In genomic region chr11:80946163-80946562, GRCm38 (mm10) we compare ENCODE assay signal across 32 mouse cellular contexts.
"Had no signal": no experiment of that assay in that cellular context is flagged by ENCODE, and none has a peak within 500 bp of the region (broad histone marks: within the 10 kb centered on the region; RNA-seq: fewer than 3 reads in every experiment).

No protein-coding gene starts in this region.

- H3K27me3 ChIP-seq: limb, embryonic 12.5 days; limb, embryonic 13.5 days; limb, embryonic 15.5 days; liver, embryonic 12.5 days; liver, embryonic 13.5 days; liver, embryonic 15.5 days; lung, embryonic 15.5 days; megakaryocyte, embryonic 14.5 days; midbrain, embryonic 12.5 days; midbrain, embryonic 13.5 days; midbrain, embryonic 15.5 days; neural tube, embryonic 12.5 days had no signal

- H3K27ac ChIP-seq: limb, embryonic 10.5 days; limb, embryonic 12.5 days; limb, embryonic 13.5 days; limb, embryonic 15.5 days; liver, embryonic 12.5 days; liver, embryonic 13.5 days; liver, embryonic 14.5 days; liver, embryonic 15.5 days; lung, embryonic 15.5 days; macrophage; midbrain, embryonic 10.5 days; midbrain, embryonic 12.5 days; midbrain, embryonic 13.5 days; midbrain, embryonic 15.5 days; neural tube, embryonic 12.5 days had no signal

- H3K4me1 ChIP-seq: limb, embryonic 10.5 days; limb, embryonic 15.5 days; liver, embryonic 12.5 days; liver, embryonic 13.5 days; liver, embryonic 15.5 days; lung, embryonic 15.5 days; megakaryocyte, embryonic 14.5 days; midbrain, embryonic 10.5 days; midbrain, embryonic 12.5 days; midbrain, embryonic 13.5 days; midbrain, embryonic 15.5 days; neural tube, embryonic 12.5 days had no signal

- H3K4me2 ChIP-seq: limb, embryonic 12.5 days; limb, embryonic 13.5 days; limb, embryonic 15.5 days; liver, embryonic 11.5 days; liver, embryonic 12.5 days; liver, embryonic 13.5 days; liver, embryonic 15.5 days; lung, embryonic 14.5 days; lung, embryonic 15.5 days; midbrain, embryonic 11.5 days; midbrain, embryonic 12.5 days; midbrain, embryonic 13.5 days; midbrain, embryonic 15.5 days; neural tube, embryonic 12.5 days had no signal

- ATAC-seq: liver, embryonic 12.5 days; liver, postnatal 0 days; lung, postnatal 0 days; midbrain, embryonic 13.5 days; midbrain, embryonic 15.5 days; midbrain, embryonic 16.5 days had no signal

- DNase-seq: left cerebral cortex, postnatal 4 days; liver; liver, embryonic 13.5 days; liver, postnatal 0 days; lung, adult 18-20 months; lung, adult 2 months; lung, embryonic 14.5 days; lung, postnatal 10 days; lung, postnatal 14 days; lung, postnatal 36 days; lung, postnatal 4 days; midbrain, embryonic 14.5 days had no signal

- H3K9me3 ChIP-seq: limb, embryonic 10.5 days; limb, embryonic 12.5 days; limb, embryonic 13.5 days; limb, embryonic 15.5 days; liver, embryonic 12.5 days; liver, embryonic 13.5 days; liver, embryonic 15.5 days; lung, embryonic 15.5 days; megakaryocyte, embryonic 14.5 days; midbrain, embryonic 10.5 days; midbrain, embryonic 12.5 days; midbrain, embryonic 13.5 days; midbrain, embryonic 15.5 days; neural tube, embryonic 12.5 days had no signal

- H3K36me3 ChIP-seq: limb, embryonic 10.5 days; limb, embryonic 12.5 days; limb, embryonic 13.5 days; limb, embryonic 15.5 days; liver, embryonic 12.5 days; liver, embryonic 13.5 days; liver, embryonic 15.5 days; lung, embryonic 15.5 days; midbrain, embryonic 10.5 days; midbrain, embryonic 12.5 days; midbrain, embryonic 13.5 days; midbrain, embryonic 15.5 days; neural tube, embryonic 12.5 days had no signal

- H3K9ac ChIP-seq: limb, embryonic 12.5 days; limb, embryonic 13.5 days; limb, embryonic 15.5 days; liver, embryonic 12.5 days; liver, embryonic 13.5 days; liver, embryonic 14.5 days; liver, embryonic 15.5 days; liver, postnatal 0 days; lung, embryonic 14.5 days; lung, embryonic 15.5 days; midbrain, embryonic 12.5 days; midbrain, embryonic 13.5 days; midbrain, embryonic 15.5 days; neural tube, embryonic 12.5 days had no signal

- H3K4me3 ChIP-seq: limb, embryonic 10.5 days; limb, embryonic 12.5 days; limb, embryonic 13.5 days; limb, embryonic 15.5 days; liver, embryonic 12.5 days; liver, embryonic 13.5 days; liver, embryonic 15.5 days; lung, embryonic 15.5 days; megakaryocyte, embryonic 14.5 days; midbrain, embryonic 10.5 days; midbrain, embryonic 12.5 days; midbrain, embryonic 13.5 days; midbrain, embryonic 15.5 days; myocyte; neural tube, embryonic 12.5 days had no signal
